Mouse (Mus musculus) granulocyte monocyte progenitor cell, adult 5-6 weeks (primary cell): Measurements from ENCODE around the gene Col5a1. TPM values are rescaled to one million over a fixed set of nuclear protein-coding genes. Genes with fewer than 3 reads are reported as not detected.

ENCODE experiments used
- ATAC-seq: replicated peaks from 2 replicates; pipeline ENCODE4 v1.8.0; 2016; ENCODE audit warnings: mild to moderate bottlenecking, moderate TSS enrichment, inconsistent platforms; ENCODE audit not compliant: poor library complexity, severe bottlenecking
- total RNA-seq, 2 experiments: library from RNA; stranded (forward) in 1 of 2; stranded (reverse) in 1 of 2; fragments of 200-712, 200-1000 nt in 1 of 2; fragments of >200 nt in 1 of 2; fragmentation: Nextera tagmentation in 1 of 2; gene quantifications; 2 replicates each; pipeline ENCODE4 v1.2.3; 2014 to 2017

Gene Col5a1
- total RNA-seq, 2 experiments from 2014 or later, result not detected

DNA sequence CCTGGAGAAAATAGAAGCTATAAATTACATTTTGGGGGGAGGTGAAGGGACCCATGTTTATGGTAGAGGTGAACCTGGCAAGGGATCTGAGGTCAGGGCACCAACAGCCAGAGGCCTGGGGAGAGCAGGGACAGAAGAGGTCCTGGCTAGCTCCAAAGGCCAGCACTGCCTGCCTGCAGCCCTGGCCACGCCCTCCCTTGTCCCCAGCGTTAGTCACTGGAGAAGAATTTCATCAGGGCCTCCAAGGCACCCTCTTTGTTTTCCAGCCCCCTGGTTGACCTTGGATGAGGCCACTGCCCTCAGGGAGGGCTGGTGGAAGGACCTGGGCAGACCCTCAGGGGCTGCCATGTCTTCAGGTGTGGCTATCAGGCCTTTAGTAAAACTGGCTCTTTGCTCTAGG lies 30.1 kb downstream of the Col5a1 start:
- no peak for ATAC-seq

- ATAC-seq, result no peak
Measured at GRCm38 (mm10) chr2:27917177-27917576, 31.0 kb downstream of the Col5a1 start.

DNA sequence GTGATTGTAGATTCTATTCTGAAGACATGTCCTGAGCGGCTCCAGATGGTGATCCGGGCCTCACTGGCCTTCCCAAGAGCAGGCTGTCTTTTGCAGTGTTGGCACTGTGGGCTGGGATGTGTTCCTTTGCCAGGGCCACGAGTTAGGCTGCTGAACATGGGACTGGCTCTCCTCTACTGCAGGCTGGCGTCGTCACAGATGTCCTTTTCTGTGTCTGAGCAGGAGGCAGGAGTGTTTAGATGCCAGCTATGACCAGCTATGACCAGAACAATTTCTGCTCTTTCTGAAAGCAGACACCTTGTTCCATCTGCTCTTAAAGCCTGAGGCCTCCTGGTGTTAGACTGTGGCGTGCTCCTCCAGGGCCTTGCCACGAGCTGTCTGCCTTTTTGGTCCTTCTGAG lies 31.9 kb downstream of the Col5a1 start:
- ATAC-seq, result no peak

- ATAC-seq, result no peak
Measured at GRCm38 (mm10) chr2:27919309-27919850, 33.2 kb downstream of the Col5a1 start.

GRCm38 (mm10) chr2:27922053-27922452 lies 35.8 kb downstream of the Col5a1 start:
- ATAC-seq, result peak; percentile 85

- no peak for ATAC-seq
Measured at GRCm38 (mm10) chr2:27923718-27924117, 37.5 kb downstream of the Col5a1 start.

DNA sequence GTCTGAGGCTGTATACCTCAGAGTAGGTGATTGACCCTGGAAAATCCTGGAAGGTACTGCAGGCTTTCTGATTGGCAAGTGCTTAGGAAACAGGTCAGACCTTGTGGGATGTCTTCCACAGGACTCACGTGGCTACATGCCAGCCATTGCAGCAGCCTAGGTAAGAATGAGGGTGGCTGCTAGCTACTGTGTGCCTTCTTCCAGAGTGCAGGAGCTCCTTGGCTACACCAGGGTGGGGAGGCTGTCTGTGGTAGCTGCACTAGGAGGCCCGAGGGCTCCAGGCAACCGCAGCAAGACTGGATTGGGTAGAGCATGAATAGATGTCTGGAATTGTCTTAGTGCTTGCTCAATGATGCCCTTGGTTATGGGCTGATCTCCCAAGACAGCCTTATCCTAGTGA lies 38.2 kb downstream of the Col5a1 start:
- no peak for ATAC-seq

DNA sequence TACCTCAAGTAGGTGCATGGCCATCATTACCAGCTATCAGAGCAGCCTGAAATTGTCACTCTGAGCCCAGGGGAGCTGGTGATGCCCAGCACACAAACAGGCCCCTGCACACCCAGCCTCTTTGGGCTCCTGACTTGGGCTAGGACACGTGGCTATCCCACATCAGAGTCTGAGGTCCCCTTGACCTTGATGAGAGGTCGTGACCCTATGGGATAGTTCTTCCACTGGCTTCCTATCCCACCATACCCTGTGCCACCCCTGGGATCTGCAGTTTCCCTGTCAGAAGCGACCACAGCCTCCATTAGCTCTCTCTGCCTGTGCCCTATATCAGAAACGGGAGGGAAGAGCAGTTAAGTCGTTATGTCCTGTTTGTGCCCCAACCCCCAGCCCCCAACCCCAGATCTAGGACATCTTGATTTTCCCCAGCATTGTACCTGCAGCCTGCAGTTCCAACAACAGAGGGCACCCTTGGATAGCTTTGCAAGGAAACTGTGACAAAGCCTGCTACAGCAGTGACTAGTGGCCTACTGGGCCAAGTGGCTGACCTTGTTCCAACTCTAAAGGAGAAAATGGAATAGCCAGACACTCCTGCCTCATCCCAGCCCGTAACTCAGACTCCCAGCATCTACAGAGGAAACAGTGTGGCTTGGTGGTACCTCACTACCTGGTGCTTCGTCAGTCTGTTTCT lies 40.4 kb downstream of the Col5a1 start:
- no peak for ATAC-seq

DNA sequence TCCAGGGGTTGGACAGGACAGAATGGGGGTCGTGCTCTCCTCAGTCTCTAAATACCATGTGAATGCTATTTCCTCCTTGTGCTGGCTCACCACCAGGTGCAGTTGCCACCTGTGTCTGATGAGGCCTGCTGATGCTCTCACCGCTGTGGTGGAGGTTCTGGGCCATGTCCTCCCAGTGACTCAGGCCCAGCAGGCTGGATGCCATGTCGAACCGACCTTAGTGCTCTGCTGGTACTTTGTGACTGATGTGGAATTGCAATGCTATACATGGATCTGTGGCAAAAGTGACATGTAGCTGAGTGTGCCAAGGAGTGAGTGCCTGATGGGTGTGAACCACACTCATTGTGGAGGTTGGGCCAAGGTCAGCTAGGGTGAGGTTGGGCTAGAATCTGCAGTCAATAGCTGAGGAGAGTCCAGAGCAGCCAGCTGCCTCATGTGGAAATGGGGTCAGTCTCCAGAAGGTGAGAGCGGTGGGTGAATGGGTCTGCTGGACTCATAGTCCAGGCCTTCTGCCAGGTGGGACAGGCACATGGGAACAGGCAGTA lies 44.3 kb downstream of the Col5a1 start:
- ATAC-seq, result no peak

DNA sequence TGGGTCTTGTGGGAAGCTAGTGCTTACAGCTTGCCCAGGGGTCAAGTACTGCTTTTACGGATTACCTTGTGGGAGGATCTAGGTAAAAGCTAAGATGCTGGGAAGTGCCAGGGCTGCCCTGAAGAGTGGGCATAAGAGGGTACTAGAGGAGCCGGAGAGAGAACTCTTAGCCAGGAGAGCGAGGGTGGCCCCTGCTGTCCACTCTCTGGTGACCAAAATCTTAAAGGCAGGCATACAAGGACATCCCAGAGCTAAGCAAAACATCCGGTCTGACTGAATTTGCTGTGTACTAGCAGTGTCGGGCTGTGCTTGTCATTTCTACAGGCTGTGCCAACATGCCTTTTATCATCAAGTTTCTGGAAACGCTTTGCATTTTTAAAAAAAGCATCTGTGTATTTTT lies 44.9 kb downstream of the Col5a1 start:
- no peak for ATAC-seq

- ATAC-seq, result no peak
Measured at GRCm38 (mm10) chr2:27931971-27932370, 45.7 kb downstream of the Col5a1 start.

- ATAC-seq, result no peak
Measured at GRCm38 (mm10) chr2:27934269-27934668, 48.0 kb downstream of the Col5a1 start.

DNA sequence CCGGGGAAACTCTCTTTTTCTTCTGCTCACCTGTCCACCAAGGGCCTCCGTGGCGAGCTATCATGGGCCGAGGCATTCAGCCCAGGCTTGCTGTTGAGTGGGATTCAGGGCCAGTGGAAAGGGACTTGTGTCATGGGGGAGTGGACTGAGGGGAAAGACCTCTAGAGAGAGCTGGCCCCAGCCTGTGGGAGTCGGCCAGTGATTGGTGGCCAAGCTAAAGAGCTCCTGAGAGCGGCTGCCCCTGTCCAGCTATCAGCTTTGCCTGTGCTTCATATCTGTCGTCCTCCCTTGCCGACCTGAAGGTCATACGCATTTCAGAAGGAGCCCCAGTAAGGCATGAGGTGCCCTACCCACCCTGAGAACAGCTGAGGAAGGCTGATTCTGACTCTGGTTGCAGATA lies 48.6 kb downstream of the Col5a1 start:
- no peak for ATAC-seq

- no peak for ATAC-seq
Measured at GRCm38 (mm10) chr2:27935441-27935840, 49.2 kb downstream of the Col5a1 start.

GRCm38 (mm10) chr2:27936607-27937191 lies 50.5 kb downstream of the Col5a1 start:
- no peak for ATAC-seq

DNA sequence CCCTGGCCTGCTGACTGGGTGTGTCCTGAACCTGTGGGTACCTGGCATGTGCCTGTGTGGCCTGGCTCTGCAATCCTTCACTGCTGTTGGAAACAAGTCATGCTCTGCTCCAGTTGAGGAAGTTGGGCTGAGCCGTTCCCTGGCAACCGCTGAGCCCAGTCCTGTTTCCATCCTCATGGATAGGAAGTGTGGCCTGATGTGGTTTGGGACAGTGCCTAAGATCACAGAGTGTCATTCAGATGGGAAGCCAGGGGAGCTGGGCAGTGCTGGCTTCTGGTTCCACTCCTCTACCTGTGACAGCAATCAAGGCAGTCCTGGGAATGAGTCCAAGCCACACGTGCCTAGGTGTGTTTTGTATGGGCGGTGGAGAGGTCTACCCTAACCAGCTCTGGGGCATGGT lies 53.2 kb downstream of the Col5a1 start:
- ATAC-seq, result peak; percentile 48; the same call in 1 of the 2 replicates

DNA sequence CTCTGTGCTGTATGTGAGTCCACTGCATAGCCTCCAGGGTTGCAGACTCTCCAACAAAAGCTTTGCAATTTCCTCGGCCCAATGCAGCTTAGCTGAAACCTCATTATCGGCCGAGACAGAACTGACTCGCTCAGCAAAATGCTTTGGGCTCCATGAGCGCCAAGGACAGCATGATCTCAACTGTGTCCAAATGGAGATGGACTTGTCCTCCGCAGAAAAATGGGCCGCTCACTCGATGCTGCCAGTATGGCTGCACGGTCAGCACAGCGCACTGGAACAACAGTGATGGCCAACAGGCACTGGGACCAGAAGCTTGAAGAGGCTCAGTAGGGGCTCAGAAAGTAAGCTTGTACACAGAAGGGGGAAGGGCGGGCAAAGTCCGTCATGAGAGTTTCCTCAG lies 53.9 kb downstream of the Col5a1 start:
- ATAC-seq, result no peak

- ATAC-seq, result no peak
Measured at GRCm38 (mm10) chr2:27947252-27947651, 61.0 kb downstream of the Col5a1 start.

- no peak for ATAC-seq
Measured at GRCm38 (mm10) chr2:27947917-27948316, 61.7 kb downstream of the Col5a1 start.

- ATAC-seq, result no peak
Measured at GRCm38 (mm10) chr2:27953866-27954265, 67.6 kb downstream of the Col5a1 start.

DNA sequence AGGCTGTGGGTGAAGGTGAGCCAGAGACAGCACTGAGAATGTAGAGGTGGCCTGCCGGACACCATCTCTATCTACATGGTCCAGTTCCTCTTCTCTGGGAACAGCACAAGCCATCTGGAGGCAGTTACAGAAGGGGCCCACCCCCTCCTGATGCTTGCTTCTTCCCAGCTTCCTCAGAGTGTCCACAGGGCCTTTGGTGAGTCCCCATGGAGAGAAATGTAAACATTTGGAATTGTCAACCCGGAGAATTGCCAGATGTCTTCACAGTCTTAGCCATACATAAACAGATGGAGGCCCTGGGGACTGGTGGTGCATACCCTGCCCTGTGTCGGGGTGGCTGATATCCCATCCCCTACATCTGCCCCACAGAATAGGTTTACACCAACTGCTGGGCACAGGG lies 68.7 kb downstream of the Col5a1 start:
- ATAC-seq, result no peak

GRCm38 (mm10) chr2:27956751-27957150 lies 70.5 kb downstream of the Col5a1 start:
- no peak for ATAC-seq
